Mouse (Mus musculus) kidney, embryonic 14.5 days (tissue): ENCODE data around the gene Arid3a. TPM values are rescaled to one million over a fixed set of nuclear protein-coding genes. Genes with fewer than 3 reads are reported as not detected.
A peak's percentile ranks its signal among the peaks of the same experiment; 100 is the strongest.

Experiments
- ATAC-seq: fragments of 200-750 bp; cut with Nextera tagmentation; 2 replicates; pipeline ENCODE4 v1.8.0; 2017; ENCODE audit warnings: moderate number of reproducible peaks, mild to moderate bottlenecking, moderate TSS enrichment, moderate library complexity; ENCODE audit not compliant: low FRiP score, low TSS enrichment
- H3K27ac ChIP-seq: fragments of 300-500 bp; sonication (generic); 2 replicates; pipeline ENCODE4 v1.5.1; 2014; ENCODE audit warnings: low read depth, mild to moderate bottlenecking, low read length, moderate library complexity, mixed read lengths
- H3K27me3 ChIP-seq: fragments of 300-500 bp; sonication (generic); 2 replicates; pipeline ENCODE4 v1.6.1; 2014; ENCODE audit warnings: mild to moderate bottlenecking, low read length; ENCODE audit not compliant: control insufficient read depth, insufficient read depth
- H3K36me3 ChIP-seq: fragments of 300-500 bp; sonication (generic); 2 replicates; pipeline ENCODE4 v1.6.1; 2014; ENCODE audit warnings: low read length, mixed read lengths; ENCODE audit not compliant: control insufficient read depth, insufficient read depth
- H3K4me1 ChIP-seq: fragments of 300-500 bp; sonication (generic); 2 replicates; pipeline ENCODE4 v1.6.1; 2014; ENCODE audit warnings: low read length, mixed read lengths; ENCODE audit not compliant: control insufficient read depth, insufficient read depth
- H3K4me2 ChIP-seq: fragments of 300-500 bp; sonication (generic); replicated peaks from 2 replicates; pipeline ENCODE4 v1.6.1; 2014; ENCODE audit warnings: low read depth, mild to moderate bottlenecking, low read length
- H3K4me3 ChIP-seq: fragments of 300-500 bp; sonication (generic); 2 replicates; pipeline ENCODE4 v1.5.1; 2014; ENCODE audit warnings: mild to moderate bottlenecking, low read length
- H3K9ac ChIP-seq: fragments of 300-500 bp; sonication (generic); 2 replicates; pipeline ENCODE4 v1.6.1; 2014; ENCODE audit warnings: low read depth, mild to moderate bottlenecking, low read length, moderate library complexity
- H3K9me3 ChIP-seq: fragments of 300-500 bp; sonication (generic); 2 replicates; pipeline ENCODE4 v1.6.1; 2016; ENCODE audit warnings: low read length; ENCODE audit not compliant: control insufficient read depth
- WGBS: fragments of 180-500 bp; shearing (Covaris S2); extraction: QIAGEN DNeasy Blood & Tissue Kit; methylation state at CpG from one replicate; pipeline ENCODE4 v1.1.7; 2014; 5-methylcytosine and 5-hydroxymethylcytosine counted together
- polyA plus RNA-seq: library from polyadenylated mRNA; unstranded; fragments of >200 nt; fragmentation: Nextera tagmentation; extraction: Ambion mirVana; gene quantifications from 2 replicates; pipeline ENCODE4 v1.2.1, GENCODE M21; 2014

Arid3a gene
- polyA plus RNA-seq, 1 experiment from 2014 or later, result 12.3 TPM

GRCm38 (mm10) chr10:79934794-79935569, 8.1 kb downstream of the Arid3a start:
- Histone ChIP-seq H3K9me3 (no peaks in the 10 kb centered on the region), H3K9ac (no peak overlapping the region), H3K27ac (peak overlapping the region; percentile 18; the same call in 1 of the 2 replicates), H3K4me1 (peaks cover 70% of the 10 kb centered on the region), H3K4me3 (no peak overlapping the region), H3K27me3 (no peaks in the 10 kb centered on the region), H3K36me3 (peaks cover 52% of the 10 kb centered on the region), H3K4me2 (no peak overlapping the region)
- WGBS, result 83% methylated on average over 16 of the region's 16 CpGs
- ATAC-seq, result no peak

GRCm38 (mm10) chr10:79936284-79936910, 9.6 kb downstream of the Arid3a start:
- Histone ChIP-seq H3K4me2 (no peak overlapping the region), H3K4me3 (no peak overlapping the region), H3K9me3 (no peaks in the 10 kb centered on the region), H3K27me3 (no peaks in the 10 kb centered on the region), H3K4me1 (peaks cover 71% of the 10 kb centered on the region), H3K9ac (no peak overlapping the region), H3K27ac (peak overlapping the region; percentile 14; the same call in 1 of the 2 replicates), H3K36me3 (peaks cover 52% of the 10 kb centered on the region; the same call in 1 of the 2 replicates)
- 59% methylated on average over 10 of the region's 10 CpGs for WGBS
- ATAC-seq, result no peak

GRCm38 (mm10) chr10:79936911-79937441, 10.1 kb downstream of the Arid3a start:
- no peak overlapping the region for H3K4me3 ChIP-seq
- ATAC-seq, result no peak
- H3K4me1 ChIP-seq, result peaks cover 65% of the 10 kb centered on the region
- no peaks in the 10 kb centered on the region for H3K9me3 ChIP-seq
- no peaks in the 10 kb centered on the region for H3K27me3 ChIP-seq
- H3K27ac ChIP-seq, result peak overlapping the region; percentile 14; the same call in 1 of the 2 replicates
- H3K36me3 ChIP-seq, result peaks cover 49% of the 10 kb centered on the region; the same call in 1 of the 2 replicates
- WGBS, result 74% methylated on average over 27 of the region's 27 CpGs
- H3K4me2 ChIP-seq, result no peak overlapping the region
- H3K9ac ChIP-seq, result no peak overlapping the region

- 61% methylated on average over 11 of the region's 11 CpGs for WGBS
- Histone ChIP-seq H3K9ac (no peak overlapping the region), H3K4me3 (no peak overlapping the region), H3K4me2 (no peak overlapping the region), H3K27ac (peak overlapping the region; percentile 52), H3K36me3 (peaks cover 48% of the 10 kb centered on the region; the same call in 1 of the 2 replicates), H3K27me3 (no peaks in the 10 kb centered on the region), H3K9me3 (no peaks in the 10 kb centered on the region), H3K4me1 (peaks cover 57% of the 10 kb centered on the region)
- peak; percentile 62; the same call in 1 of the 2 replicates for ATAC-seq
These were observed 11.1 kb downstream of the Arid3a start for GRCm38 (mm10) chr10:79937775-79938526.

- H3K27me3 ChIP-seq, result no peaks in the 10 kb centered on the region
- no peak overlapping the region for H3K4me2 ChIP-seq
- H3K9ac ChIP-seq, result no peak overlapping the region
- H3K36me3 ChIP-seq, result peaks cover 35% of the 10 kb centered on the region; the same call in 1 of the 2 replicates
- H3K4me3 ChIP-seq, result no peak overlapping the region
- no peaks in the 10 kb centered on the region for H3K9me3 ChIP-seq
- H3K4me1 ChIP-seq, result peaks cover 57% of the 10 kb centered on the region
- ATAC-seq, result no peak
- H3K27ac ChIP-seq, result no peak overlapping the region
- WGBS, result 60% methylated on average over 7 of the region's 7 CpGs
These were observed 13.9 kb downstream of the Arid3a start for GRCm38 (mm10) chr10:79940749-79941148.

- no peaks in the 10 kb centered on the region for H3K9me3 ChIP-seq
- H3K36me3 ChIP-seq, result peaks cover 23% of the 10 kb centered on the region; the same call in 1 of the 2 replicates
- WGBS, result 86% methylated on average over 1 of the region's 1 CpGs
- H3K4me3 ChIP-seq, result no peak overlapping the region
- no peak overlapping the region for H3K4me2 ChIP-seq
- H3K4me1 ChIP-seq, result peaks cover 55% of the 10 kb centered on the region
- H3K9ac ChIP-seq, result no peak overlapping the region
- H3K27me3 ChIP-seq, result no peaks in the 10 kb centered on the region
- H3K27ac ChIP-seq, result peak overlapping the region; percentile 17; the same call in 1 of the 2 replicates
- ATAC-seq, result no peak
These were observed 16.1 kb downstream of the Arid3a start for GRCm38 (mm10) chr10:79942988-79943387.

GRCm38 (mm10) chr10:79943471-79943901, 16.6 kb downstream of the Arid3a start:
- H3K36me3 ChIP-seq, result peaks cover 22% of the 10 kb centered on the region; the same call in 1 of the 2 replicates
- no peak for ATAC-seq
- H3K4me1 ChIP-seq, result peaks cover 50% of the 10 kb centered on the region

GRCm38 (mm10) chr10:79945507-79946234, 18.8 kb downstream of the Arid3a start:
- H3K27me3 ChIP-seq, result no peaks in the 10 kb centered on the region
- H3K9me3 ChIP-seq, result no peaks in the 10 kb centered on the region
- peak; percentile 81 for ATAC-seq
- peaks cover 44% of the 10 kb centered on the region for H3K4me1 ChIP-seq
- H3K4me2 ChIP-seq, result peak overlapping the region; percentile 27; the same call in 1 of the 2 replicates
- H3K4me3 ChIP-seq, result no peak overlapping the region
- 0 out of 2 replicates have a peak overlapping the region, but pooled peaks have one; percentile 37 for H3K9ac ChIP-seq
- 30% methylated on average over 16 of the region's 16 CpGs for WGBS
- peak overlapping the region; percentile 78 for H3K27ac ChIP-seq
- peaks cover 36% of the 10 kb centered on the region for H3K36me3 ChIP-seq

More at GRCm38 (mm10) chr10:79943471-79943901, 16.6 kb downstream of the Arid3a start:
- no peak overlapping the region for H3K27ac ChIP-seq
- no peak overlapping the region for H3K4me2 ChIP-seq
- WGBS, result 49% methylated on average over 9 of the region's 9 CpGs
- H3K9me3 ChIP-seq, result no peaks in the 10 kb centered on the region
- no peak overlapping the region for H3K9ac ChIP-seq
- H3K4me3 ChIP-seq, result no peak overlapping the region
- H3K27me3 ChIP-seq, result no peaks in the 10 kb centered on the region
